Mouse (Mus musculus) granulocyte monocyte progenitor cell, adult 5-6 weeks (primary cell): ENCODE results near the gene Olfr71. TPM values are rescaled to one million over a fixed set of nuclear protein-coding genes. Genes with fewer than 3 reads are reported as not detected.

Experiments used
- ATAC-seq: replicated peaks from 2 replicates; pipeline ENCODE4 v1.8.0; 2016; ENCODE audit warnings: mild to moderate bottlenecking, moderate TSS enrichment, inconsistent platforms; ENCODE audit not compliant: poor library complexity, severe bottlenecking
- total RNA-seq, 2 experiments: library from RNA; stranded (forward) in 1 of 2; stranded (reverse) in 1 of 2; fragments of 200-712, 200-1000 nt in 1 of 2; fragments of >200 nt in 1 of 2; fragmentation: Nextera tagmentation in 1 of 2; gene quantifications; 2 replicates each; pipeline ENCODE4 v1.2.3; 2014 to 2017

The Olfr71 gene
- total RNA-seq, 2 experiments from 2014 or later: not detected

DNA sequence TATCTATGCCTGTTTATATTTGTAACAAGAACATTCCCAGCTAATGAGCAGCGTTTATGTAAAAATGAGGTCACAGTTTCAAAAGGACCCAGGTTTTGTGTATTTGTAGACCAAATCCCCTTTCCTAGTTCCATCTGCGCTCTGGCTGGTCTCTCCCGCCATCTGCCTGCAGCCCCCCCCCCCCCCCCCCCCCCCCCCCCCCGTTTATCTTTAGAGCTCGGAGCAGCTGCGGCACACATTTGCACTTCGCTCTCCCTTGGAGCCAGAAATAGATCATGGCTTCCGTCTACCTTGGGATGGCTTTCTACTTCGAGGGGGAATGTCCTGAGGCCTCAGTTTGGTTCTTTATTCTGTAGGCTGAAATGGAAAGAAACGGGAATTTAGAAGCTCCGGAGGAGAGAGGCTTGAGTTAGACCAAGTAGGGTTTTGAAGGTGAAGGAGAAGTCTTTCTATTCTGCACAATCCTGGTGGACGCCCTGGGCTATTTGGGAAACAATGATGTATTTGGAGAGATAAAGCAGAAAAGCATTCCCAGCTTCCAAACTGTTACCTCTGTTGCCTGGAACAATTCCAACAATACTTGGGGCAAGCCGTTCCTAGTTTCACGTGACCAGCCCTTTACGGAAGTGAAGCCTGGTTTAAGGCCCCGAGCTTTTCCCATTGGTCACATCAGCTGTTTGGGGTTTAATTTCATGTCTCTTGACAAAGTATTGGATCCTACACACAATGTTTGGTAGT, 10.6 kb upstream of the Olfr71 start:
- ATAC-seq: no peak

DNA sequence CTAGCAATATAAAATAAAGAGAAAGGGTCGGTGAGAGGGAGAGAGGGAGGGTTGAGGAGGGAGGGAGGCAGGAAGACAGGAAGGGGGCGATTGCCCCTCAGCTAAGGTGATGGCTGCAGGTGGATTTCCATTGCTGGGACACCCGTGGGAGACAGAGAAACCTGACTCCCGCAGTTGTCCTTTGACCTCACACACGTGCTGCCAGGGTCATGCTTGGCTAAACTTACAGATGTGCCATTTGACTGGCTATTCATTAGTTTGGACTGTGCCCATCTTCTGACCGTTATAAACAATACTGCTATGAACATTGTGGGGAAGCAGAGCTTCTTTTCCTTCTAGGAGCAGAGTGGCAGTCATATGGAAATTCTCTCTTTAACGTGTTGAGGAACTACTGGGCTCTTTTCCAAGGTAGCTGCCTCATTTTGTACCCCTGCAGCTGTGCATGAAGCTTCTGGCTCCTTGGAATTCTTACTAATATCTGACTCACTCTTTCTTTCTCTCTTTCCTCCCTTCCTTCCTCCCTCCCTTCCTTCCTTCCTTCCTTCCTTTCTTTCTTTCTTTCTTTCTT, 3.7 kb upstream of the Olfr71 start:
- ATAC-seq: no peak

DNA sequence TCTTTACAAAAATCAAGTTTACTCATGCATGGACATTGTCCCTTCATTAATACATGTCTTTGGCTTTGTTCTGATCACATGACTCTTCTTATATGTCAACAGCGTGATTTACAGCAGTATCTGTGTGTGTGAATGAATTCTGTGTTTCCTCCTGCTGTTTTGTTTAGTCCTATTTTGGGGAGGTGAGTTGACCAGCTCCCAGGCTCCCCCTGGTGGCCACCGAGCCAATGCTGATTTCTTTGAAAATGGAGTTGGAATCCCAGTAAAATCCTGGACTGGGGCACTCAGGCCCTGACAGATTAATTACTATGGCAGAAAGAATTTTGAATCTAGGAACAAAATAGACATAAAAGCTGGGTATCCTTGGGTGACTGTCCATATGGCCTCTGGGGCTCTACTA, 1.8 kb upstream of the Olfr71 start:
- peak; percentile 67 for ATAC-seq

DNA sequence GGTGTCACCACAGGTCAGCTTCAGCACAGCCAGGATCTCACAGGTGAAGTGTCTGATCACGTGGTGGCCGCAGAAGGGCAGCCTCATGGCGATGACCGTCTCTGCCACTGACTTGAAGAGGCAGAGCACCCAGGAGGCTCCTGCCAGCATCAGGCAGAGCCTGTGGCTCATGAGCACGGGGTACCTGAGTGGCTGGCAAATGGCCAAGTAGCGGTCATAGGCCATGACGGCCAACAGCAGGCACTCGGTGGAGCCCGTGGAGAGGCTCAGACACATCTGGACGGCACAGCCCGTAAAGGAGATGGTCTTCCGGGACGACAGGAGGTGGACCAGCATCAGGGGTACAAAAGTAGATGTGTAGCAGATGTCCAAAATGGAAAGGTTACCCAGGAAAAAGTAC, 4.1 kb downstream of the Olfr71 start:
- ATAC-seq: no peak

DNA sequence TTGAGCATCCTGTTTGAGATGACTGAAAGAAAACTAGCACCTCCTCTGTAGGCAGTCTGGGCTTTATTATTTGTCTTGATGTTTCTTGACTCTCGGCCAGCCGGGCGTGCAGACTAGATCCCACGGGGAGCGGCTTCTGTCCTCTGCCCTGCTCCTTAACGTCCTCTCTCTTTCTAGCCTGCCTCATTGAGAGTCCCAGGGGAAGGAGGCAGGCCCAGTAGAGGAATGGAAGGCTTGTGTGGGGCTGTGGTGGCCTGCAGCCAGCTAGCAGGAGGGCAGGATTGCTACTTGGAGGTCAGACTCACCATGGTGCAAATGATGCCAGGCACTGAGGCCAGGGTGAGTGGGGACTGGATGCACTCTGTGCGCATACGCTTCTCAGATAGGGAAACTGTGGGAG, 6.2 kb downstream of the Olfr71 start:
- no peak for ATAC-seq

DNA sequence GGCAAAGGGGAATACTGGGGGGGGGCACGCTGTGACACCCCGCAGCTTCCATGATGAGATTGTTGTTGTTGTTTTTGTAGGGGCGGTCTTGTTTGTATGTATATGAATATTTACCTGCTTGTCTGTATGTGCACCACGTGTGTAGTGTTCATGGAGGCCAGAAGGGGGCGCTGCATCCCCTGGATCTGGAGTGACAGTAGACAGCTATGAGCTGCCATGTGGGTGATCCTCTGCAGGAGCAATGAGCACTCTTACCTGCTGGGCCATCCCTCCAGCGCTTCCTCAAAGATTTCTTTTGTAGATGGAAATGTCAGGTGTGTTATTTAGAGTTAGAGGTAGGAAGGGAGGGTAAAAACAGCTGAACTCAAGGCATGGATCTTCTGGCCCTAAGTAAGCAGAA, 6.6 kb downstream of the Olfr71 start:
- ATAC-seq: no peak

DNA sequence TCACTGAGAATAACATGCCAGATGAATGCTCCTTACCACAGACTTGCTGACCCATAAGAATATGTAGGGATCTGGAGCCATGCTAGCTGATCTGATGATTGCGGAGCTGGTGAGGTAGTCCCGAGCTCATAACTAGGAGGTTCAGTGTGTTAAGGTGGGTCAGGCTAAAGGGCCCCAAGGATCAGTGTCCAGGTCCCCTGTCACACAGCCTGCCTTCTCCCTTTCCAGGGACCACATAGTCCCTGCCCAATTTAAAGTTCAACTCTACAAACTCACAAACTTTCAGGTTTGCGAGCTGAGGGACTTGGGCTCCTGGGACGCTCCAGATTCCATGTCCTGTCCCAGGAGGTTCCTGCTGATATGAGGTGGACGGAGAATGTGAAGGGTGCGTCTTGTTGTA, 9.3 kb downstream of the Olfr71 start, which contains the start of gene Olfr70:
Gene Olfr70 (minus strand): TSS at position 101 of the 400 bp plus-strand sequence.
- no peak for ATAC-seq

DNA sequence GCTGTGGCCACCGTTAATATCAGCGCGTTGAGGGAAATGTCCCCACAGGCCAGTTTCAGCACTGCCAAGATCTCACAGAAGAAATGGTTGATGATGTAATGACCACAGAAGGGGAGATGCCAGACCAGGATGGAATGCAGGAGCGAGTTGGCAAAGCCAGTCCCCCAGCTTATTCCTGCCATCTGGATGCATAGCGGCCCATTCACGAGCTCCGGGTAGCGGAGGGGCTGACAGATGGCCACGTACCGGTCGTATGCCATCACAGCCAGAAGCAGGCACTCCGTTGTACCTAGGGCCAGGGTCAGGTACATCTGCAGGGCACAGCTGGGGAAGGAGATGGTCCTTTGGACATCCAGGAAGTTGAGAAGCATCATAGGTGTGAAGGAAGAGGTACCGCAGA, 13.5 kb downstream of the Olfr71 start:
- ATAC-seq: no peak

DNA sequence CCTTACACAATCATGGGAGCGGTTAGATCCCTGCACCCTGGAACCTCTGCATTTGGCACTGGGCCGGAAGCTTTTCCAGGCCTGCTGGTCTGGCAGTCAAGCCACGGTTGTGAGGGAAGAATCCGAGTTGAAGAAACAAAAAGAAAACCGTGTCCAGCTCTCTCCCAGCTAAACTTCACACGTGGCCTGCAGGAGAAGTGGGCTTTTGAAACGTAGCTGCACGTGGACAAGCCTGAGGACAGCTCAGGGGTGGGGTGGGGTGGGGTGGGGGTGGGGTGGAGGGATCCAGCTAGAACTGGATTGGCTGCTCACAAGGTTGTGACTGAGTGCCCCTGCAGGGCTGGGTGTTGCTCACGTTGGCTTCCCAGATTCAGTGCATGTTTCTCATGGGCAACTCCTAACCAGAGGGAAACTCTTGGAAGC, 14.8 kb downstream of the Olfr71 start:
- ATAC-seq: no peak

DNA sequence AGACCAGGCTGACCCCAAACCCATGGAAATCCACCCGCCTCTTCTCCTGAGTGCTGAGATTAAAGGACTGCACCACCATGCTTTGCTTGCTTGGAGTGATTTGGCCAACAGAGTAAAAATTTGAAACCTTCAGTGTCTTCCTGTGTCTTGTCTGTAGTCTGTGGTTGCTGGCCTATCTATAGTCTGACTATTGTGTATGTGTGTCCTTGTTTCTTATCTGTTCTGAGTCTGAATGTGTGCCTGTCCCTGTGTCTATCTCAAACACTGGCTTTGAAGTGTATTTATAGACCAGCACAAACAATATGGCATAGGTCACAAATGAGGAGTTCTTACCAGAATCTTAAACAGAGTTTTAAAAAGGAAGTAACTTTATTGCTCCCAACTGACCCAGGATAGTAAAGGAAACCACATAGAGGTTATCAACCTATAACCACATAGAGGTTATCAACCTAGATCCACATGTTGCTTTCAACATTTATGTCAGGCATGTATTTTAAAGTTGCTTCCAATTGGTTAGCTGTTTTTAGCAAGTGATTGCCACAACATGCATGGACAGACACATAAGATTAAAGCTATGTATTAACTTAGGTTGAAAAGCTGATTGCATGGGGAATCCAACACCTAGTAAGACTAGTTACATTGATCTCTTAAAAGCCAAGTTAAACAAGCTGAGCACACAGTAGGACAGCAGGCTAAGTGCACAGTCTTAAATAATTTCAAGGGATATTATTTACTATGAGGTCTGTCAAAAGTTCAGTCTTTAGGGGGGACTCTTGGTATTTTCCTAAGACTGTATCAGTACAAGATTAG, 15.4 kb downstream of the Olfr71 start:
- peak; percentile 28 for ATAC-seq

DNA sequence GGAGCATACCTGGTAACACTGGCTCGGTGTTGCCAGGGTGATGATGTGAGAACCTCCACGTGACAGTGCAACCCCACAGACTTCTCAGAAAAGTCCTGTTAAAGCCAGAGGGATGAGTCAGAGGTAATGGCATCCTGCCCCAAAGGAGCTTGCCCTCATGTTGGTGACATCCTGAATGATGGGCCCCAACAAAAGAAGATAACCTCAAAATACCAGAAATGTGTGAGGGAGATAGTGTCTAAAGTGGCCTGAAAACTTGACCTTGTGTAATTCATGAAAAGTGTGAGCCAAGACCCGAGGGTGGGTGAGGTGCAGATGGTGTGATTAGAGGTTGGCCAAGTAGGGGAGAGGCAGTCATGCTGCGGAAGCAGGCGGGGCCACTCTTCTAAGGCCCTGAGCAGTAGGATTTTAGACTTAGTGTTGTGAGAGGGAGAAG, 16.2 kb downstream of the Olfr71 start:
- ATAC-seq: peak; percentile 88

DNA sequence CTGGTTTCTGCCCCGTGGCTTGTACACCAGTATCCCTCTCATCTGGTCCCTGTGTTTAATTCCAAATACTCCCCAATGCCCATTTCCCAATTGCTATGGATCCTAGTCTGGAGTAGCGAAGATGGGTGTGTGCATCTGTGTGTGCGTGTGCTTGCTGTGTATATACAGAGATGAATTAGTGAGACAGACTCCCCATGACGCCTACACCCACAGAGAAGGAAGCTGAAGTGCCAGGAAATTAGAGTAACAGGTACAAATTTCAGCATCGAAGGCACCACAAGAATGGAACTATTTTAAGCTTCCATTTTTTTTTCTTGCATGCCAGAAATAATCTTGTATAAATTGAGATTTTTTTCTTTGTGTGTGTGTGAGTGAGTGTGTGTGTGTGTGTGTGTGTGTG, 19.0 kb downstream of the Olfr71 start:
- no peak for ATAC-seq

DNA sequence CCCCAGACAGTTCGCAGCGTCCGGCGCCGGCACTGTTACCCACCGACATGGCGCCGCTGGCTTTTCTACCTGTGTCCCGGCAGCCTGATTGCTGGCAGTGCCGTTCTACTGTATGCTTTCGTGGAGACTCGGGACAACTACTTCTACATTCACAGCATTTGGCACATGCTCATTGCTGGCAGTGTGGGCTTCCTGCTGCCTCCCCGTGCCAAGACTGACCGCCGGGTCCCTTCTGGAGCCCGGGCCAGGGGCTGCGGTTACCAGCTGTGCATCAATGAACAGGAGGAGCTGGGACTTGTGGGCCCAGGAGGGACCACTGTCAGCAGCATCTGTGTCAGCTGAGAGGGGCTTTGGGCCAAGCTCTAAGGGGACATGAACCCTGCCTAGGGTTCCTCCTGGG, 20.0 kb downstream of the Olfr71 start:
- no peak for ATAC-seq

DNA sequence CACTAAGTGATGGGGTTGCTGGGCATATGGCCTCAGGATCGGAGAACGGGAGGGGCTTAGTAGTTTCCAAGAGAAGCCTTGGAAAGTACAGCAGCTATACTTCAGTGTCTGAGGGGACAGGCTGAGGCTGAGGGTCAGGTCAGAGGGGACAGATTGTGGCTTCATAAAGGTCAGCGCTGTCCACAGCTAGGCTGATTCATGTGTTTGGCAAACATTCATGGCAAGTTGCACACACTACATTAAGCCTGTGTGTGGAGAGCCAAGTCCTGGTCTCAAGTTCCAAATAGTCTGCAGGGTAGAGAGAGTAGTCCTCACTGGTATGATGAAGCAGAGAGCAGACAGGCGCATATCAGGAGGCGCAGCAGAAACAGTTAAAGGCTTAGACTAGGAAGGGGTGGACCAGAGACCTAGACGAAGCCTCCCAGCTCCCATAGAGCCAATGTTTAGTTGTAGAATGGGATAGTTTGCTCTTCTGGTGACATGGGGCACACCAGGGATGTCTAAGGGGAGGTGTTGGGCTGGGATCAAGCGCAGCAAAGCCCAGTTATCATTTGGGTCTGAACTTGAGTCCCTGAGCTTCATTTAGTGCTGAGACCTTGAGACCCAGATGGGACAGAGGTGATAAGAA, 30.5 kb downstream of the Olfr71 start:
- no peak for ATAC-seq

DNA sequence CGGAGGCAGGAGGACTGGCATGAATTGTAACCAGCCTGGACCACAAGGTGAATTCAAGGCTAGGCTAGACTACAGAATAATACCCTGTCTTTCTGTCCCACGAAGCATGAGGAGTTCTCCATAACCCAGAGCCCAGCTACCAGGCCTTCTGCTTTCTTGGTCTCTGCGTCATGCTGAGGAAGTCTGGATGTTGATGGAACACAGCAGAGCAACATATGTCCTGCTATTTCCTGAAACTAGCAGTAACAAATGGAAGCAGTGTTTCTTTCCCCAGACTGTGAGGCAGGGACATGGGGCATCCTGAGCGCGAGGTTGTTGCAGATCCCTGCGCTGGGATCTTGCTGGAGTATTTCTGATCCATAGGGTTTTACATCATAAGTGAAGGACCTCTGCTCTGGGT, 31.5 kb downstream of the Olfr71 start:
- ATAC-seq: no peak

DNA sequence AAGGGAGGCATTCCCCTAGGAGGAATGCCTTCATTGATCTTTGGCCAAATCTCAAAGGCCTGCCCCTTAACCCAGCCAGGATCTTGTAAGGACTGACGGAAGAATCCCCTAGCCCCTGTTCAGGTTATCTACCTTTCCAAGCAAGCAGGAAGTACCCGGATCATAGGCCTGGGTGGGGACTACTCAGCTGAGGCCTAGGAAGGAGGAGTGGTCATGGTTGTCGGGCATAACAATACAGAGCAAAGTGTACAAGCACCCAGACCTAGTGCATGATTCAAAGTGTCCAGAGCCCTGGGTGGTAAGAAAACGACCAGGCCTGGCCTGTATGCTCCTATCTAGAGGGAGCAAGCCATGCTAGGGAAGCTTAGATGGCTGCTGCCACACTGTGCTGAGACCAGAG, 34.4 kb downstream of the Olfr71 start:
- no peak for ATAC-seq

DNA sequence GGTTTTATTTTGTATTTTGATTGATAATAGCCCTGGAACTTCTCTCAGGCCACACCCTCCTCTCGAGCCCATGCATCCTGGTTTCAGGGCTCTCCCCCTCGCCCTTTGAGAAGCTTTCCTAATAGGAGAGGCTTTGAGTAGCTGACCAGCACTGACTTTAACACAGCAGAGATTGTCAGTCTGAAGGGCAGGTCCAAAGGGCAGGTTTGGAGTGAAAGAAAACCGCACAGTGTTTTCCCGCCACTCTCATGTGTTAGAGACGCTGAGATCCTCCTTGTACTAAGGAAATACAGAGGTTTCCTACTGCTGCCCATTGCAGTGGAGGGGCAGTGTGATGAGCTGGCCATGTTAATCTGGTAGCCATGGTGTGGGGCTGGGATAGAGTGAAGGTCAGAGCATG, 35.1 kb downstream of the Olfr71 start:
- ATAC-seq: no peak

DNA sequence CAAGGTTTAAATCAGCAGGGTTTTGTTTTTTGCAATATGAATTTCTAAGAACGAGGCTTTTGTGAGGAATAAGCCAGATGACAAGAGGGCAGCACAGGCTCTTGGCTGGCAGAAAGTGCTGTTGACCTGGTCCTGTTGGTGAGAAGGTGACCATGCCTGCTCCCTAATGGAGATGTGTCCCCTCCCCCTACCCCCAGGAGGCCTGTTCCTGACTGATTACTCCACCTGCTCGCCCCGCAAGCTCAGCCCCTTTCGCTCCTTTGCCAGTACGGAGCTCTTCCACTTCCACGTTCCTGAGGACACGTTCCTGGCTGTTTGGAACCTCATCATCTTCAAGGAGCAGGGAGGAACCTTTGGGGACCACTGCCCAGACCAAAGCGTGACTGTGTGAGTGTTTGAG, 36.4 kb downstream of the Olfr71 start:
- no peak for ATAC-seq

DNA sequence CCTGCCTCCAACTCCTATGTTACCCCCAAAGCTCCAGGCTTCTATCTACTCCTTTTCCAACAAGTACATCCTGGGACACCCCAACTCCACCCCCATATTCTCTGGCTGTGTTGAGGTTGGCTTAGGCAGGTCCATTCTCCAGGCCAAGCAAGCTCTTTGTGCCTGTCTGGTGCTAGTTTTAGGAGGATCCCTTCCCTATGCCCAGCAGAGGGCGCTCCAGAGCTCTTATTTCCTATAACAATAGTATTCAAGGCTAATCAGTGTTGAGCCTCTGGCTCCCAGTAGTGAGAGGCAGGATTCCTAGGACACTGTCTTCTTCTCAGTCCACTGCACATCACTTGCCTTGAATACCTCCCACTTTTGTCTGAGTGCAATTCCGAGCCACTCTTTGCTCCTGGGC, 38.0 kb downstream of the Olfr71 start:
- peak; percentile 50 for ATAC-seq

DNA sequence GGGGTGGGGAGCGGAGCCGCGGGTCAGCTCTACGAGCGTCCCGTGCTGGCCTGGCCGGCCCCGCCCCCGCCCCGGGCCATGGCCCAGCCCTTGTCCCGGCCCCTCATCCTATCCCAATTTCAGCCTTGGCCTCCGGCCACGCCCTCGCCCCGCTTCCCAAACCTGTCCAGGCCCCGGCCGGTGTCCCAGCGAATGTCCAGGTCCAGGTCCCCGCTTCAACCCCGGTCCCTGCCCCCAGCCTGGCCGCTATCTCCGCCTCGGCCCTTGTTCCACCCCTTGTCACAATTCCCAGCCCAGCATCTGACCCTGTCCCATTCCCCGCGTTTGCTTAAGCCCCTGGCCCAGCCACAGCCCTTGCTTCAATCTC, 40.6 kb downstream of the Olfr71 start:
- ATAC-seq: peak; percentile 47
